Mouse (Mus musculus) frontal cortex, postnatal 10 days (tissue): ENCODE measurements at regions not wholly inside any gene's neighbourhood (a gene's known extent, or its start where the extent isn't known, plus 50 kb on each side); places are given as distances from the start of the nearest gene placed in this dataset.

Experiments used
- DNase-seq, 2 experiments: peaks; one replicate each; pipeline ENCODE4 v3.0.0; 2022; ENCODE audit warnings: low spot score in 2 of 2, mixed read lengths in 1 of 2

- no peak for DNase-seq
These were observed 109.9 kb upstream of the Rxfp2 start for GRCm38 (mm10) chr5:149908376-149909078.

DNA sequence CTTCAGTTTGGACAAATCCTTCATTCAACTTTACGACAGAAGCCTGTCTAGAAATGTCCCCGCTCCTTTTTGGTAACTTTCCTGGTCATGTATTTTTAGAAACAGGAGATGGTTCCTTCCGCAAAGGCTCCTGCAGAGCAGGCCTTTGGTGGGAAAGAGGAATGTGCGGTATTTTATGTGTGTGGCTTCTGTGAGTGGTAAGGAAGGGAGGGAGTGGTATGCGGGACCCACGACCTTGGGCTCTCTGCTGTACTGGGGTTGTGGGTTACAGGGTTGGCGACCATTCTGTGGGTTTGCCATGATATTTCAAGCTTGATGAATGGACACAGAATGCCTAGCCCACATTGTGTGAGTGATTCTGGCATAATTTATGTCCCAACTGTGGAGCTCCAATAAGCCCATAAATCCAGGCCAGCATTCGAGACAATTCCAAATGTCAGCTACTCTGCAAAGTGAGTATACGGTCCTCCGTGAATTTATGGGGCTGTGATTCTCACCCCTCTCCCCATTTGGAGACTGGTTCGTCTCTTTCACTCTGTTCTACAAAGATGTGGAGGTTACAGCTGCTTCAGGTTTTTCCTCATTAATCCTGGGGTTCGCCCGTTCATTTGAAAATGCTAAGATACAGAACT, 109.3 kb upstream of the Rxfp2 start:
- no peak for DNase-seq

GRCm38 (mm10) chr5:149909971-149910370, 108.5 kb upstream of the Rxfp2 start:
- no peak for DNase-seq

- no peak for DNase-seq
These were observed 106.5 kb upstream of the Rxfp2 start for GRCm38 (mm10) chr5:149911968-149912367.

GRCm38 (mm10) chr5:149915761-149916160, 102.7 kb upstream of the Rxfp2 start:
- DNase-seq, result no peak

DNA sequence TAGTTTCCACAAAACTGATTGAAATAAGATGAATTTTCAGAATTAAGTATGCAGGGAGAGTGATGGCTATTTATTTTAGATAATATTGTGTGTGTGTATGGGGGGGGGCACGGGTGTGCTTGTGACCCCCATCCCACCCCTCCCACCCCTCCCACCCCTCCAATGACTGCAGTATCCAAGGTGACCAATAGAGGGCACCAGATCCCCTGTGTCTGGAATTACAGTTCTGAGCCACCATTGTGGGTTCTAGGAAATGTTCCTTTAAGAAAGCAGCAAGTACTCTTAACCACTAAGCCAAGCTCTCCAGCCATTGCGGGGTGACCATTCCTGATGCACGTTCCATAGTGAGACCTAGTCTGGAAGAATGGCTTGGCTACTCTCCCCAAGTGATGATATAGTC, 101.1 kb upstream of the Rxfp2 start:
- no peak for DNase-seq

DNA sequence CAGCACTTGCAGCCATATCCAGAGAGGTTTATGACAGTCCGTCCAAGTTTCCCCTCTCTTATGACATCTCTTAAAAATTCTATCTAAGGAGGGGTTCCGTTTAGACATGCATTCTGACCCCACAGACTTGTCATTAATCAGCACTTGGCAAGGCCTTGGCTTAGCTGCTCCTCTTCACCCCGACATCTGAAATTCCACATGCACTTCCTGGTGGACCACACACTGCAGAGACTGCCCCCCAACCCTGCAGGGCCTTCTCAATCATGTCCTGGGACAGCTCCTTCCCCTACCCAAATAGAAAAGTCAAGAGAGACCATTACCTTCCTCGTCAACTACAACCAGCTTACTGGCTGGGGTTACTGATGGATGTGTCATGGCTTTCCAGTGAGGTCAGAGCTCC, 99.4 kb upstream of the Rxfp2 start:
- no peak for DNase-seq

GRCm38 (mm10) chr5:149920326-149920725, 98.1 kb upstream of the Rxfp2 start:
- no peak for DNase-seq

DNA sequence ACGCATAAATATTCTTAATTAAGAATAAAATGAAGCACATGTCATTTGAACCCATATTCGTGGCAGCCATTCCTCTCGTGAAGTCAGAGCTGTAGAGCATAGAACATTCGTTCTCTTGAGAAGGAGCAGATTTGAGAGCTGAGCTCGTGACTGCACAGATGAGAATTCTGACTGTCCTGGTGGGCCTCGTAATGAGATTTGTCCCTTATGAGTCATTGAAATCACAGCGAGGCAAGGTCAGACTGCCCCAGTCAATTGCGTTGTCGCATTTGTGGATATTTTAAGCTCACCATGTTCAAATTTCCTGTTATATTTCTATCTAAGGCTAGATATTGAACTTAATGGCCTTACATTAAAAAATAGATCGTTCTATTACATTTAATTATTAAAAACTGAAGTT, 94.0 kb upstream of the Rxfp2 start:
- DNase-seq, result no peak

- no peak for DNase-seq
These were observed 91.7 kb upstream of the Rxfp2 start for GRCm38 (mm10) chr5:149926786-149927185.

DNA sequence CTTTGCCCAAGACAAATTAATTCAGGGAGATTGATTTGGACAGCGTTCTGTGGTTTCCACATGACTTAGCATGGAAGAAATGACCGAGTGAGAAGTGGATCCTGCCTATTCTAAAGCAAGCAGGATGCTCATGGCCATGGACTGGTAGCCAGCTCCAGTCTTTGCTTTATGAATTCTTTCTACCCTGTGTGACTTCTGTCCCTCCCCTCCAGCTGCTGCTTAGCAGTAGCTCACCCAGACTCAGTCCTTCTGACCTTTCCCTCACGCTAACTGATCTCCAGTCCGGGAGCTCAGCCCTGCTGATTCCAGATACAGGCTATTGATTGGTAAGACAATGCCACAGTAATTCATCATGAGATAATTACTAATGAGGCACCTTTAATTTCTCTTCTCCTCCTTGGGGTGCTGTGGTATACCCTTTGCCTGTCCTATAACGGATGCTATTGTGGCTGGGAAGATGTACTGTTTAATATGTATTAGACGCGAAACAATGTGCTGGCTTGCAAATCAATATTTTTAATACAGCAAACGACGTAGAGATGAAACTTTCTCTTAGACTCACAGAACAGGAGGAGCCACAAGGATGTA, 86.8 kb upstream of the Rxfp2 start:
- DNase-seq, result no peak

- DNase-seq, result no peak
These were observed 86.3 kb upstream of the Rxfp2 start for GRCm38 (mm10) chr5:149932220-149932619.

- no peak for DNase-seq
These were observed 72.8 kb upstream of the Rxfp2 start for GRCm38 (mm10) chr5:149945651-149946050.

DNA sequence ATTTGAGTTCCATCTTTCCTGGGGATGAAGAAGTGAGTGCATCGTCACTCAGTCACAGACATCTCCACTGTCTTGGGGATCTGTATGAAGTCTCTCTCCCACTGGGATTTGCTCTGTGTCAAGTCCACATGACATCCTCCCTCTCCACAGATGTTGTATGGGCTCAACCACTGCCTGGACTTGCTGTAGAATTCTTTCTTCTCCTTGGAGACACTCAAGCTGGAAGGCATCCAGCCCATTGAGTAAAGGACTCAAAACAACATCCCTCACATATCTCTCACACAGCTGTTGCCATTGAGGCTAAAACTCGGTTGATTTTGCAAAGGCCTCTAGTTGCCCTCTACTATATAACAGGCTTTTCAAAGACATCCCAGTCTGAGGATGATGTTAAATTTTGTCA, 71.0 kb upstream of the Rxfp2 start:
- DNase-seq, result no peak

DNA sequence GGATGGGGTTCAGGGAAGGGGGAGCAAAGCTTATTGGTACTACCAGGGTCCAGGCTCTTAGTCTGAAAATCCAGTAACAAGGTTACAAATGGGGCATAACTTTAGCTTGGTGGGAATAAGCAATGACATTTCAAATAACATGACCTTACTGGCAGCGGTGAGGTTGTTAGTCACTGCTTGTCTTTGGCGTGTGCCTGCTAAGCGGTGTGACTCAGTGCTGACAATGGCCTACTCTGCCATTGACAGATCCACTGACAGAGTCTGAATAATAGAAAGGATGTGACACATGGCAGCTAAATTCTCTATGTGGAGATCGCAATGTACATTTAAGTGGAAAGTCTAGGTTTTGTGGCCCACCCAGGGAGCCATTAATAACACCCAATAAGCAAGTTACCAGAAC, 61.5 kb upstream of the Rxfp2 start:
- DNase-seq, result no peak

- no peak for DNase-seq
These were observed 57.3 kb upstream of the Rxfp2 start for GRCm38 (mm10) chr5:149961178-149961577.

GRCm38 (mm10) chr5:149964748-149965147, 53.7 kb upstream of the Rxfp2 start:
- DNase-seq, result peak; percentile 15 to 16
